Mouse (Mus musculus): ENCODE data around the gene 0610009B22Rik. TPM values are rescaled to one million over a fixed set of nuclear protein-coding genes. Genes with fewer than 3 reads are reported as not detected.

The 0610009B22Rik gene
- polyA plus RNA-seq (2012; rRNA removed): 54.5 and 57.5 TPM in 2 replicates

GRCm38 (mm10) chr11:51688330-51689328, at the start of gene 0610009B22Rik:
TSS of gene 0610009B22Rik (minus strand) at chr11:51688874.

GRCm38 (mm10) chr11:51650691-51651515, 37.8 kb downstream of the 0610009B22Rik start, which contains the start of the genes N4bp3 and D930048N14Rik:
TSS of gene N4bp3 (minus strand) at chr11:51650842.
TSS of gene D930048N14Rik (plus strand) at chr11:51650954.

GRCm38 (mm10) chr11:51635525-51636322, 53.0 kb downstream of the 0610009B22Rik start, which contains the start of gene Rmnd5b:
TSS of gene Rmnd5b (minus strand) at chr11:51635896.

Other genes with a start within 250 kb of the 0610009B22Rik start
- gene Phykpl, start 104.1 kb downstream of the 0610009B22Rik start, polyA plus RNA-seq (2012; rRNA removed): 6.6 and 7.3 TPM in 2 replicates
- gene Hnrnpab, start 82.0 kb downstream of the 0610009B22Rik start, polyA plus RNA-seq (2012; rRNA removed): 444 and 467 TPM in 2 replicates
- 74.7 and 79.1 TPM in 2 replicates for gene Nhp2, start 69.1 kb downstream of the 0610009B22Rik start, polyA plus RNA-seq (2012; rRNA removed)
- gene Rmnd5b, start 53.0 kb downstream of the 0610009B22Rik start, polyA plus RNA-seq (2012; rRNA removed): 76.4 and 79.9 TPM in 2 replicates
- 11.4 and 13.2 TPM in 2 replicates for gene N4bp3, start 38.0 kb downstream of the 0610009B22Rik start, polyA plus RNA-seq (2012; rRNA removed)
- gene D930048N14Rik, start 37.9 kb downstream of the 0610009B22Rik start, polyA plus RNA-seq (2012; rRNA removed): 3.2 and 3.3 TPM in 2 replicates
- 9.7 and 10.1 TPM in 2 replicates for gene Sec24a, start 74.8 kb upstream of the 0610009B22Rik start, polyA plus RNA-seq (2012; rRNA removed)
- gene Sar1b, start 74.8 kb upstream of the 0610009B22Rik start, polyA plus RNA-seq (2012; rRNA removed): 105 and 120 TPM in 2 replicates
- 2.3 TPM in 2 replicates for gene Jade2, start 168.8 kb upstream of the 0610009B22Rik start, polyA plus RNA-seq (2012; rRNA removed)

All from central nervous system, embryonic 18 days (tissue).